Mouse (Mus musculus) Patski (cell line): Measurements from ENCODE around the gene Actg2. TPM values are rescaled to one million over a fixed set of nuclear protein-coding genes. Genes with fewer than 3 reads are reported as not detected.

Experiments used
- ATAC-seq: fragments of 100-300 bp; one replicate; pipeline ENCODE4 v1.8.0; 2021
- CTCF ChIA-PET: fragments of 350-600 bp; sonication (Branson Sonifier 250); formaldehyde crosslinking; loops from one replicate; lab custom pipeline; 2022; ENCODE audit warnings: inconsistent platforms; lab: Charles Lee
- POLR2A ChIA-PET: fragments of 350-600 bp; sonication (Branson Sonifier 250); formaldehyde crosslinking; loops from one replicate; lab custom pipeline; 2022; ENCODE audit warnings: antibody characterized with exemption, inconsistent platforms; lab: Charles Lee
- DNase-seq: peaks from one replicate; pipeline ENCODE4 v3.0.0-alpha.2; 2011; ENCODE audit warnings: low read depth, low spot score
- H3K27me3 ChIP-seq: fragments of 371-371 bp; one replicate; pipeline ENCODE4 v1.5.1; 2021
- CTCF ChIP-seq: fragments of 100-300 bp; IDR thresholded peaks from one replicate; pipeline ENCODE4 v1.5.1; 2021
- in situ Hi-C: fragments of 300-500 bp; cut with MboI; formaldehyde crosslinking; loops from 3 replicates; pipeline ENCODE4 v1.11.1; 2018; ENCODE audit warnings: low pct_unique_long_range_greater_than_20kb, mixed read lengths
- polyA plus RNA-seq: library from polyadenylated mRNA; unstranded; gene quantifications from one replicate; pipeline ENCODE4 v1.2.3, GENCODE M21; 2021

The Actg2 gene
- polyA plus RNA-seq, 1 experiment from 2014 or later: 1.6 TPM

GRCm38 (mm10) chr6:83483776-83484175, 52.3 kb downstream of the Actg2 start:
- H3K27me3 ChIP-seq: no peaks in the 10 kb centered on the region
- no peak for ATAC-seq
- ChIA-PET POLR2A (interaction anchor here (0.6 kb wide), 1 partner anchor 206 kb away, joined by 3 read pairs; no protein-coding TSS in a partner anchor), CTCF (interaction anchor here (1.4 kb wide), 1 partner anchor 14 kb away, joined by 4 read pairs; no protein-coding TSS in a partner anchor)
- no peak for DNase-seq
- TF ChIP-seq CTCF: no peak
- in situ Hi-C loops: no loop called here

GRCm38 (mm10) chr6:83482418-83483085, 53.5 kb downstream of the Actg2 start:
- CTCF ChIA-PET: interaction anchor here (1.1 to 1.4 kb wide), 2 partner anchors 13 to 14 kb away, joined by 3 to 4 read pairs; no protein-coding TSS in a partner anchor
- DNase-seq (no peak), ATAC-seq (no peak)
- POLR2A ChIA-PET: no interaction called here
- in situ Hi-C loops: no loop called here
- TF ChIP-seq CTCF: no peak
- H3K27me3 ChIP-seq: no peaks in the 10 kb centered on the region

- in situ Hi-C loops: no loop called here
- ChIA-PET CTCF (interaction anchor here (1.0 to 1.7 kb wide), 2 partner anchors 10 to 12 kb away, joined by 3 to 6 read pairs; no protein-coding TSS in a partner anchor), POLR2A (interaction anchor here (0.7 to 1.2 kb wide), 2 partner anchors 11 kb away, joined by 3 to 4 read pairs; no protein-coding TSS in a partner anchor)
- DNase-seq (no peak), ATAC-seq (no peak)
- TF ChIP-seq CTCF: no peak
- no peaks in the 10 kb centered on the region for H3K27me3 ChIP-seq
Observed at GRCm38 (mm10) chr6:83480019-83480655, 55.9 kb downstream of the Actg2 start.

- in situ Hi-C loops: no loop called here
- POLR2A ChIA-PET: interaction anchor here (0.7 kb wide), 2 partner anchors 10 to 40 kb away, joined by 3 read pairs; no protein-coding TSS in a partner anchor
- no peak for ATAC-seq
Observed at GRCm38 (mm10) chr6:83479193-83479592, 56.9 kb downstream of the Actg2 start.

GRCm38 (mm10) chr6:83478628-83479027, 57.4 kb downstream of the Actg2 start:
- in situ Hi-C loops: no loop called here
- CTCF ChIA-PET: interaction anchor here (1.0 kb wide), 1 partner anchor 17 kb away, joined by 3 read pairs; no protein-coding TSS in a partner anchor
- ATAC-seq: no peak

More at GRCm38 (mm10) chr6:83479193-83479592, 56.9 kb downstream of the Actg2 start:
- no peak for TF ChIP-seq CTCF
- no peak for DNase-seq
- H3K27me3 ChIP-seq: no peaks in the 10 kb centered on the region
- CTCF ChIA-PET: interaction anchor here (1.0 kb wide), 1 partner anchor 17 kb away, joined by 3 read pairs; no protein-coding TSS in a partner anchor

GRCm38 (mm10) chr6:83478217-83478616, 57.8 kb downstream of the Actg2 start:
- ChIA-PET CTCF (no interaction called here), POLR2A (interaction anchor here (0.6 kb wide), 1 partner anchor 1454 kb away, joined by 4 read pairs; no protein-coding TSS in a partner anchor)
- H3K27me3 ChIP-seq: no peaks in the 10 kb centered on the region
- in situ Hi-C loops: no loop called here
- ATAC-seq (no peak), DNase-seq (no peak)
- TF ChIP-seq CTCF: no peak

More at GRCm38 (mm10) chr6:83478628-83479027, 57.4 kb downstream of the Actg2 start:
- no peak for TF ChIP-seq CTCF
- DNase-seq: no peak
- H3K27me3 ChIP-seq: no peaks in the 10 kb centered on the region
- POLR2A ChIA-PET: interaction anchor here (0.7 kb wide), 1 partner anchor 39 kb away, joined by 3 read pairs; no protein-coding TSS in a partner anchor

- H3K27me3 ChIP-seq: no peaks in the 10 kb centered on the region
- in situ Hi-C loops: no loop called here
- ATAC-seq: no peak
- no peak for DNase-seq
- no peak for TF ChIP-seq CTCF
- CTCF ChIA-PET: no interaction called here
- POLR2A ChIA-PET: no interaction called here
Observed at GRCm38 (mm10) chr6:83475431-83475830, 60.6 kb downstream of the Actg2 start.

GRCm38 (mm10) chr6:83473240-83473639, 62.8 kb downstream of the Actg2 start:
- ATAC-seq (no peak), DNase-seq (no peak)
- POLR2A ChIA-PET: interaction anchor here (0.8 kb wide), 1 partner anchor 24 kb away, joined by 3 read pairs; no protein-coding TSS in a partner anchor

GRCm38 (mm10) chr6:83471739-83472138, 64.3 kb downstream of the Actg2 start:
- no peaks in the 10 kb centered on the region for H3K27me3 ChIP-seq
- POLR2A ChIA-PET: no interaction called here
- in situ Hi-C loops: no loop called here
- no peak for TF ChIP-seq CTCF
- CTCF ChIA-PET: interaction anchor here (1.9 kb wide), 1 partner anchor 10 kb away, joined by 4 read pairs; no protein-coding TSS in a partner anchor
- ATAC-seq: no peak
- DNase-seq: no peak

More at GRCm38 (mm10) chr6:83473240-83473639, 62.8 kb downstream of the Actg2 start:
- no peaks in the 10 kb centered on the region for H3K27me3 ChIP-seq
- in situ Hi-C loops: no loop called here
- TF ChIP-seq CTCF: no peak
- CTCF ChIA-PET: no interaction called here

GRCm38 (mm10) chr6:83464011-83464410, 72.1 kb downstream of the Actg2 start:
- ChIA-PET CTCF (no interaction called here), POLR2A (no interaction called here)
- H3K27me3 ChIP-seq: no peaks in the 10 kb centered on the region
- ATAC-seq (no peak), DNase-seq (no peak)
- no peak for TF ChIP-seq CTCF
- in situ Hi-C loops: no loop called here

Other genes starting within 250 kb of the Actg2 start
- 117 TPM for gene Mthfd2, start 210.4 kb downstream of the Actg2 start, polyA plus RNA-seq
- gene Mob1a, start 210.2 kb downstream of the Actg2 start, polyA plus RNA-seq: 90.6 TPM
- gene Bola3, start 187.1 kb downstream of the Actg2 start, polyA plus RNA-seq: 126 TPM
- gene Tet3, start 77.2 kb downstream of the Actg2 start, polyA plus RNA-seq: 10.5 TPM
- gene Dguok, start 29.3 kb downstream of the Actg2 start, polyA plus RNA-seq: 42.2 TPM
- 31.1 TPM for gene Stambp, start 36.5 kb upstream of the Actg2 start, polyA plus RNA-seq
- gene Clec4f, start 119.9 kb upstream of the Actg2 start, polyA plus RNA-seq: not detected
- not detected for gene Cd207, start 141.6 kb upstream of the Actg2 start, polyA plus RNA-seq
- 0.14 TPM for gene Vax2, start 175.0 kb upstream of the Actg2 start, polyA plus RNA-seq
- gene Atp6v1b1, start 206.7 kb upstream of the Actg2 start, polyA plus RNA-seq: not detected
- gene Ankrd53, start 226.4 kb upstream of the Actg2 start, polyA plus RNA-seq: 0.18 TPM
- 92.7 TPM for gene Tex261, start 239.5 kb upstream of the Actg2 start, polyA plus RNA-seq